Mouse (Mus musculus) lung, adult 2 months (tissue): ENCODE results near the gene Fank1. TPM values are rescaled to one million over a fixed set of nuclear protein-coding genes. Genes with fewer than 3 reads are reported as not detected.

Source experiments
- DNase-seq: peaks from one replicate; pipeline ENCODE4 v3.0.0; 2022
- H3K4me1 ChIP-seq: fragments of 200-500 bp; 2 replicates; pipeline ENCODE4 v1.6.1; 2011; ENCODE audit warnings: low read length; ENCODE audit not compliant: control insufficient read depth, insufficient read depth
- H3K4me3 ChIP-seq: fragments of 200-500 bp; replicated peaks from 2 replicates; pipeline ENCODE3; 2011; ENCODE audit warnings: low read depth, mild to moderate bottlenecking, control low read depth, low read length; ENCODE audit errors: extremely low read depth
- CTCF ChIP-seq: fragments of 200-500 bp; IDR thresholded peaks from 2 replicates; pipeline ENCODE4 v1.5.1; 2011; ENCODE audit warnings: mild to moderate bottlenecking, low read length, control low read depth; ENCODE audit not compliant: insufficient read depth
- POLR2A ChIP-seq: fragments of 200-500 bp; IDR thresholded peaks from 2 replicates; pipeline ENCODE4 v1.6.1; 2011; ENCODE audit warnings: low read depth, mild to moderate bottlenecking, control low read depth, low read length, borderline replicate concordance; ENCODE audit errors: extremely low read depth
- WGBS: fragments of 180-500 bp; shearing (Covaris S2); methylation state at CpG from one replicate; pipeline ENCODE4 v1.1.7; 2018; 5-methylcytosine and 5-hydroxymethylcytosine counted together
- polyA plus RNA-seq: library from polyadenylated mRNA; depleted of rRNA; stranded (reverse); fragments of >200 nt; gene quantifications from 2 replicates; pipeline ENCODE4 v1.2.3, GENCODE M21; 2012

Gene Fank1
- polyA plus RNA-seq, 1 experiment: 3.3 TPM

GRCm38 (mm10) chr7:133744701-133745100, 32.0 kb upstream of the Fank1 start:
- no peak for DNase-seq
- peaks cover 2% of the 10 kb centered on the region; the same call in 1 of the 2 replicates for H3K4me1 ChIP-seq
- no peak for TF ChIP-seq POLR2A
- no peak for TF ChIP-seq CTCF
- no peak overlapping the region for H3K4me3 ChIP-seq
- WGBS: 29% methylated on average over 4 of the region's 4 CpGs

- DNase-seq: no peak
- H3K4me1 ChIP-seq: peaks cover 2% of the 10 kb centered on the region; the same call in 1 of the 2 replicates
- TF ChIP-seq POLR2A (no peak), CTCF (no peak)
- WGBS: 77% methylated on average over 8 of the region's 8 CpGs
- H3K4me3 ChIP-seq: no peak overlapping the region
Measured at GRCm38 (mm10) chr7:133747372-133747771, 29.3 kb upstream of the Fank1 start.

- Histone ChIP-seq H3K4me3 (no peak overlapping the region), H3K4me1 (no peaks in the 10 kb centered on the region)
- DNase-seq: no peak
- 90% methylated on average over 14 of the region's 14 CpGs for WGBS
- TF ChIP-seq POLR2A: no peak
Measured at GRCm38 (mm10) chr7:133748753-133749152, 27.9 kb upstream of the Fank1 start.

DNA sequence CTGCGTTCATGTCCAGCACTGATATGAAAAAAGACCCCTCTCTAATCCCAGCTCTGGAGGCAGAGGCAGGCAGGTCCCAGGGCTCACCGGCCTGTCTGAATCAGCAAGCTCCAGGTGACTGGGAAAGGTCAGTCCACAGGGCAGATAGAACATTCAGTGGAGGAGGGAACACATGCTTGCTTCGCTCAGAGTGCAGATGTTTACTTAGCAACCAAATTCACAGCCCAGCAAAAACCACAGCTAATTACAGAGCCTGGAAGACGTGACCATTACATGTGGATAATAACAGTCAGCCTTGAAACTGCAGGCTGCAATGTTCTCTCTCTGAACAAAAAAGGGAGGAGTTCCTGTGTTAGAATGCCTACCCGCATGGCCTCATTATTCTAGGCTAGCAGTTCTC, 26.0 kb upstream of the Fank1 start:
- no peak for DNase-seq
- TF ChIP-seq POLR2A: no peak
- TF ChIP-seq CTCF: no peak
- no peak overlapping the region for H3K4me3 ChIP-seq
- 58% methylated on average over 5 of the region's 5 CpGs for WGBS
- H3K4me1 ChIP-seq: no peaks in the 10 kb centered on the region

GRCm38 (mm10) chr7:133751163-133751562, 25.5 kb upstream of the Fank1 start:
- TF ChIP-seq CTCF (no peak), POLR2A (no peak)
- Histone ChIP-seq H3K4me3 (no peak overlapping the region), H3K4me1 (no peaks in the 10 kb centered on the region)
- peak; percentile 44 for DNase-seq
- WGBS: 75% methylated on average over 5 of the region's 5 CpGs

DNA sequence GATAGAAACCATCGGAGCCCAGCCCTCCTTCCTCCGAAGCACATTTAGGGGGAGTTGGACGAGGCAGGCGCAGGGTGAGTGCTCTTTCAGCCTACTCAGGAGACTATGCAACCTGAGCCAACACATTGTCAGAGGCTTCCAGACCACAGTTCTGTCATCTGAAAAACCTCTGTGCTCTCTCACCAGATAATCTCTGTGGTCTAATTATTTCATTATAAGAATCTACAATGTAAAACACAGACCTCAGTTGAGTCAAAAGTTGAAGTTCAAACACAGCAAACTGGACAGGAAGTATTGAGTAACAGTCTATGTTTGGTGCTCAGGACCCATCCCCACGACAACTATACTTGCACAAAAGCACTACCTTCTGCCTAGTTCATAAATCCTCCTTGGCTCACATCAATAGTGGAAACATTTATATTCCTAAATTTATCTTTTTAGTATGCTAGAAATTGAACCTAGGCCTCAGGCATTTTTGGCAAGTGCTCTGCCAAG, 18.7 kb upstream of the Fank1 start:
- H3K4me1 ChIP-seq: no peaks in the 10 kb centered on the region
- no peak for DNase-seq
- 58% methylated on average over 5 of the region's 5 CpGs for WGBS
- TF ChIP-seq POLR2A (no peak), CTCF (no peak)
- no peak overlapping the region for H3K4me3 ChIP-seq

- 0 out of 2 replicates have a peak, but pooled peaks have one; percentile 0 for TF ChIP-seq CTCF
- no peak for TF ChIP-seq POLR2A
- no peak overlapping the region for H3K4me3 ChIP-seq
- DNase-seq: no peak
- WGBS: 98% methylated on average over 5 of the region's 5 CpGs
- H3K4me1 ChIP-seq: no peaks in the 10 kb centered on the region
Measured at GRCm38 (mm10) chr7:133758716-133759115, 17.9 kb upstream of the Fank1 start.

DNA sequence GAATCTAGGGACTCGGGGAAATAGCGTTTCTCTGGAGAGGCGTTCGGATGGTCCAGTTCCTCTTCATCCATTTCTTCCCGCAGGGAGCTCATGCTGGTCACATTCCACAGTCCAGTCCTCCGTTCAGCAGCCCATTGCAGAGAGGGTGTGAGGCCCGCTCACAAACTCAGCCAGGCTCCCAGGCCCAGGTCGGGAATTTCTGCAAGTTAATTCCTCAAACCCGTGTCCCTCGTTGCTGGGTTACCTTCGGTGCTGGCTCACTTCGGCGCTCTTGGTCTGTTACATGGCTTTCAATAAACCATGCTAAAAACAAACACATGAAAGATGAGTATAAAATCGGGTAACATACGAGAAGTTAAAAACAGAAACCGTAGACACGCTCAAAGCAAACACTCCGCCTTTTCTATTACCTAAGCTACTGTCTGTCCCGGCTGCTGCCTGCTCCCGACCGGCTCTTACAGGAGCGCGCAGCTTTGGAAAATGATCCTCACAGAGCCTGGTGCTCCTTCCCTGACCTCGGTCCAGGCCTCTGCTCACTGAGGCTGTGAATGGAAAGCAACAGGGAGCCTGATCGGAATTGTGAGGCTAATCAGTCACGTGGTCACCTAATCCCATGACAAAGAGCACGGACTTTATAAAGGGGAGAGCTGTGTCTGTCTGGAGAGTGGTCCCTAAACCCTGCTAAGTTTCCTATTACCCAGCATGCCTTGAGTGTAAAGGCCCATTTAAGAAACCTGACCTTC, 16.9 kb upstream of the Fank1 start:
- no peak overlapping the region for H3K4me3 ChIP-seq

GRCm38 (mm10) chr7:133762696-133763095, 14.0 kb upstream of the Fank1 start:
- TF ChIP-seq POLR2A (no peak), CTCF (no peak)
- Histone ChIP-seq H3K4me1 (no peaks in the 10 kb centered on the region), H3K4me3 (no peak overlapping the region)
- no peak for DNase-seq
- WGBS: 72% methylated on average over 6 of the region's 6 CpGs

More for the DNA sequence above, 16.9 kb upstream of the Fank1 start:
- H3K4me1 ChIP-seq: no peaks in the 10 kb centered on the region
- no peak for DNase-seq
- TF ChIP-seq CTCF (no peak), POLR2A (no peak)
- 64% methylated on average over 27 of the region's 27 CpGs for WGBS

DNA sequence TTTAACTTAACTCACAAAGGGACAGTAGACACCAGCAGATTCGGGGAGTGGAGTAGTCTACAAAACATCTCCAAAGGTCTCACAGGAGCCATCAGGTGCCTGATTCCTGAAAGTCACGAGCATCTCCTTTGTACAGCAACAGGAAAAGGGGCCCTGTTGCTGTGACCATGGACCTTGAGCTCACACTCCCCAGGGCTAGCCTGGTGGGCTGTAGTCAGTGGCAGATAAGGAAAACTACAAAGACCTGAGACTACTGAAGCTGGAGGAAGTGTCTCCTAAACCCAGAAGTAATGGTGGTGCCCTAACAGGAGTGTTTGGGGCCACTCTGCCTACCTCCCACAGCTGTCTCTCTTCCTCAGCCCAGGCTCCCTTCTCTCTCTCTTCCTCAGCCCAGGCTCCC, 12.2 kb upstream of the Fank1 start:
- Histone ChIP-seq H3K4me1 (no peaks in the 10 kb centered on the region), H3K4me3 (no peak overlapping the region)
- DNase-seq: no peak
- WGBS: 86% methylated on average over 2 of the region's 2 CpGs
- TF ChIP-seq CTCF: no peak
- TF ChIP-seq POLR2A: no peak
